Mouse (Mus musculus) forebrain, postnatal 0 days (tissue): ENCODE measurements at regions not wholly inside any gene's neighbourhood (a gene's known extent, or its start where the extent isn't known, plus 50 kb on each side); places are given as distances from the start of the nearest gene placed in this dataset.
"Not testable (repeated sequence)": the region's sequence is repeated elsewhere in the genome, so short reads cannot be mapped to it uniquely, and the experiment has no call there.

ENCODE experiments used
- ATAC-seq: fragments of 200-750 bp; cut with Nextera tagmentation; 2 replicates; pipeline ENCODE4 v1.8.0; 2017; ENCODE audit warnings: mild to moderate bottlenecking, moderate library complexity
- DNase-seq: peaks from one replicate; pipeline ENCODE4 v3.0.0-alpha.2; 2015
- H3K27ac ChIP-seq: fragments of 300-500 bp; sonication (generic); 2 replicates; pipeline ENCODE4 v1.5.1; 2014; ENCODE audit warnings: low read depth, mild to moderate bottlenecking, antibody characterized with exemption, low read length, moderate library complexity, mixed read lengths
- H3K27me3 ChIP-seq: fragments of 300-500 bp; sonication (generic); 2 replicates; pipeline ENCODE4 v1.6.1; 2014; ENCODE audit warnings: mild to moderate bottlenecking, low read length, mixed read lengths; ENCODE audit not compliant: insufficient read depth
- H3K36me3 ChIP-seq: fragments of 300-500 bp; sonication (generic); 2 replicates; pipeline ENCODE4 v1.6.1; 2014; ENCODE audit warnings: mild to moderate bottlenecking, moderate library complexity; ENCODE audit not compliant: insufficient read depth
- H3K4me1 ChIP-seq: fragments of 300-500 bp; sonication (generic); 2 replicates; pipeline ENCODE4 v1.6.1; 2014; ENCODE audit warnings: antibody characterized with exemption; ENCODE audit not compliant: insufficient read depth
- H3K4me2 ChIP-seq: fragments of 300-500 bp; sonication (generic); 2 replicates; pipeline ENCODE4 v1.6.1; 2014; ENCODE audit warnings: low read depth, mild to moderate bottlenecking, moderate library complexity
- H3K4me3 ChIP-seq: fragments of 300-500 bp; sonication (generic); 2 replicates; pipeline ENCODE4 v1.5.1; 2014; ENCODE audit warnings: low read depth, low read length, mixed read lengths
- H3K9ac ChIP-seq: fragments of 300-500 bp; sonication (generic); 2 replicates; pipeline ENCODE4 v1.6.1; 2014; ENCODE audit warnings: mild to moderate bottlenecking
- H3K9me3 ChIP-seq: fragments of 300-500 bp; sonication (generic); 2 replicates; pipeline ENCODE4 v1.6.1; 2016; ENCODE audit warnings: low read length
- CTCF ChIP-seq: sonication (generic); IDR thresholded peaks from 2 replicates; pipeline ENCODE4 v1.5.1; 2016; ENCODE audit warnings: antibody characterized with exemption, control low read depth, low read depth
- WGBS: fragments of 180-500 bp; shearing (Covaris S2); extraction: QIAGEN DNeasy Blood & Tissue Kit; methylation state at CpG from one replicate; pipeline ENCODE4 v1.1.7; 2014; 5-methylcytosine and 5-hydroxymethylcytosine counted together

DNA sequence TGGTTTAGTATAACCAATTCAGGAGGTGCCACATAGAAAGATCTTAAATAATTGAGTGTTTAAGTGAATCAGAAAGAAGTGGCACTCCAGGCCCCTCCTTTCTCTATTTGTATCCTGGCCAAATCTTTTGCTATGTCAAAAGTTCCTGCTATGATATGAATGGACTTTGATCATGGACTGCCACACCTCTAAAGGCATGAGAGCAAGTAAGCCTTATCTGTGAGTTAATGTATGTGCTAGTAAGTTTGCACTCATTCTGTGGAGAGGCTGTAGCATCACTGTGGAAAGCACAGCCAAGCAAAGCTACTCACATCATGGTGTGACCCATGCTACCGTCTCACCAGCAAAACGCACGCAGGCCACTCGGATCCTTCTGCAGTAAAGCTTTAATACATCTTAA is 140.2 kb downstream of the Jrkl start:
- ATAC-seq = no peak
- WGBS = 96% methylated on average over 4 of the region's 4 CpGs
- H3K9me3 ChIP-seq = no peaks in the 10 kb centered on the region
- no peak overlapping the region for H3K27ac ChIP-seq
- no peaks in the 10 kb centered on the region for H3K4me1 ChIP-seq
- H3K4me2 ChIP-seq = no peak overlapping the region
- H3K4me3 ChIP-seq = no peak overlapping the region
- no peak overlapping the region for H3K9ac ChIP-seq
- no peak for TF ChIP-seq CTCF
- no peaks in the 10 kb centered on the region for H3K36me3 ChIP-seq
- no peak for DNase-seq
- H3K27me3 ChIP-seq = no peaks in the 10 kb centered on the region

DNA sequence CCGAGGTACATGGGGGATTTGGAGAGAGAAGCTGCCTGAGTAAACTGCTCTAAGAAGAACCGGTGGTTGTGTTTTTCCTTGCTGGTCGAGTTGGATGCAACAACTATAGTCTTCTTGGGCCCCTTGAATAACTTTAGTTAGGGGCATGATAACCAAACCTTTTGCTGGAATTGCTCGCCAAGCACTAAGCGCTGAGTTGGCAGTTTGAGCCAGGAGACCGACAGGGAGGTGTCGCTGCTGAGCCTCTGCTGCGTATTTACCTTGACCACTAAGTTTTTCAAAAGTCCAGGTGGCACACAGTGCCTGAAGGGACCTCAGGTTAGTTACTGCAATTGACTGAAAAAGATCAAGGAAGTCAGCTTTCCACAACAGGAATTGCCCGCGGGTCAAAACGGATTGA is 162.0 kb downstream of the Jrkl start:
- ATAC-seq (no peak), DNase-seq (no peak)
- H3K27me3 ChIP-seq = no peaks in the 10 kb centered on the region
- no peak overlapping the region for H3K9ac ChIP-seq
- H3K9me3 ChIP-seq = no peaks in the 10 kb centered on the region
- H3K4me3 ChIP-seq = no peak overlapping the region
- H3K4me1 ChIP-seq = no peaks in the 10 kb centered on the region
- WGBS = 89% methylated on average over 11 of the region's 11 CpGs
- no peak overlapping the region for H3K27ac ChIP-seq
- TF ChIP-seq CTCF = no peak
- no peaks in the 10 kb centered on the region for H3K36me3 ChIP-seq
- no peak overlapping the region for H3K4me2 ChIP-seq

DNA sequence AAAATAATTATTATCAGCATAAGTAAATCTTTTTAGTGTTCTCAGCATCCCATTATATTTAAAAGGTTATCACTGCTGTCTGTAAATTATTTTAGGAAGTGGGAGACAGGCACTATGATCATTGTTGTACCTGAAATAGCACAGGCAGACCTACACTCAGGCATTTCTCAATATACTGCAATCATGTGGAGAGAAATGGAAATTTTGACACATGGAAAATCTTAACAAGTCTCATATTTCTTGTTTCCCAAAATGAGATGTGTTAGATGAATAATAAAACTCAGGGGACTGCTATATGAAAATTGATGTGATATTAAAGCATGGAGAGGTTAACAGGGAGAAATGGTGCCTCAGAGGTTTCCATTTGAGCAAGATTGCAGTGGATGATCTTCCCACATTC is 196.6 kb downstream of the Jrkl start:
- H3K4me1 ChIP-seq = no peaks in the 10 kb centered on the region
- DNase-seq (no peak), ATAC-seq (no peak)
- no peaks in the 10 kb centered on the region for H3K27me3 ChIP-seq
- H3K9ac ChIP-seq = no peak overlapping the region
- H3K4me3 ChIP-seq = no peak overlapping the region
- no peaks in the 10 kb centered on the region for H3K9me3 ChIP-seq
- no peak overlapping the region for H3K27ac ChIP-seq
- TF ChIP-seq CTCF = no peak
- H3K36me3 ChIP-seq = no peaks in the 10 kb centered on the region
- no peak overlapping the region for H3K4me2 ChIP-seq

DNA sequence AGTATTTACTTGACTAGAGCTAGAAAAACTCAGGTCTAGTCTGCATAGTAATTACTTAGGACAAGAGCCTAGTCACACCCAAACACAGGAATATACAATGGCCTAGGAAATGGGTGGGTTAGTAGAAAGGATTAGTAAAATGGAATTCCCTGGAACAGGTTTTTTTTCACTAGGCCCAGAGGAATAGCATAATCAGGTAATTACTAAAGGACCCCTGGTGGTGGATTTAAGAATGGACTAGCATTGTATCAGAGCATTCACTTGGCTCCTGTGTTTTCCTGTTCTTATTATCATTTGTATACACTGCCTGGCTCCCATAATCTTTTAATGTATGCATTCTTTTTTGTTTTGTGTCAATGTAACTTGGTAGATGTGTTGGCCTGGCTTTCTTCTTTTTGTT is 226.6 kb downstream of the Jrkl start:
- no peak overlapping the region for H3K4me3 ChIP-seq
- H3K4me1 ChIP-seq = no peaks in the 10 kb centered on the region
- H3K9ac ChIP-seq = no peak overlapping the region
- no peaks in the 10 kb centered on the region for H3K27me3 ChIP-seq
- no peak overlapping the region for H3K4me2 ChIP-seq
- no peak overlapping the region for H3K27ac ChIP-seq
- DNase-seq (peak; percentile 0), ATAC-seq (no peak)
- H3K9me3 ChIP-seq = no peaks in the 10 kb centered on the region
- no peak for TF ChIP-seq CTCF
- no peaks in the 10 kb centered on the region for H3K36me3 ChIP-seq

DNA sequence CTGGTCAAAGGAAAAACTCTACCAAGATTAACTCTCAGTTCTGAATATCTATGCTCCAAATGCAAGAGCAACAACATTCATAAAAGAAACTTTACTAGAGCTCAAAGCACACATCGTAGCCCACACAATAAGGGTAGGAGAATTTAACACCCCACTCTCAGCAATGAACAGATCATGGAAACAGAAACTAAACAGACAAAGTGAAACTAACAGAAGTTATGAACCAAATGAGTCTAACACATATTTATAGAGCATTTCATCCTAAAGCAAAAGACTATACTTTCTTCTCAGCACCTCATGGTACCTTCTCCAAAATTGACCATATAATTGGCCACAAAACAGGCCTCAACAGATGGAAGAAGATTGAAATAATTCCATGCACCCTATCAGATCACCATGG is 262.4 kb downstream of the Jrkl start:
- not testable (repeated sequence) for ATAC-seq, H3K9me3 ChIP-seq, H3K4me2 ChIP-seq, H3K27ac ChIP-seq, H3K9ac ChIP-seq, H3K36me3 ChIP-seq, H3K4me3 ChIP-seq, DNase-seq, H3K27me3 ChIP-seq, H3K4me1 ChIP-seq
- 92% methylated on average over 1 of the region's 1 CpGs for WGBS

DNA sequence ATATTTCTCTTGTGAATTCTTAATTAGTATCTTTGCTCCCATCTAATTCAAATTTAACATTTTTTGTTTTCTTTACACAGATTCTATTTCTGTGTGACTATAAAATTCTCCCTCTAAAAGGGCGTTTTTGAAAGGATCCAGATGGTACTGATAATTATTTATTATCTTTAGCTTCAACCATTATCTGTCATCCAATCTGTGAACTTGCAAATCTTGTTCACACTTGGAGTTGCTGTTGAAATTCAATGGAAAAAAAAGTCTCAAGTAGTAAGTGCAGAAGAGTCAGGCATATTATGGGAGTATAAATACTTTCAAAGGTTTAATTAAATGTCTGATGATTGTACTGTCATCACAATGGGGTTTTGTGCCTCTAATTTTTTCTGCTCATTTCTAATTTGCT is 272.6 kb downstream of the Jrkl start:
- no peak for TF ChIP-seq CTCF
- no peak overlapping the region for H3K9ac ChIP-seq
- DNase-seq (no peak), ATAC-seq (peak; percentile 38; the same call in 1 of the 2 replicates)
- H3K4me1 ChIP-seq = no peaks in the 10 kb centered on the region
- no peaks in the 10 kb centered on the region for H3K36me3 ChIP-seq
- 30% methylated on average over 1 of the region's 1 CpGs for WGBS
- no peak overlapping the region for H3K4me3 ChIP-seq
- no peak overlapping the region for H3K27ac ChIP-seq
- no peaks in the 10 kb centered on the region for H3K27me3 ChIP-seq
- H3K9me3 ChIP-seq = no peaks in the 10 kb centered on the region
- H3K4me2 ChIP-seq = no peak overlapping the region

DNA sequence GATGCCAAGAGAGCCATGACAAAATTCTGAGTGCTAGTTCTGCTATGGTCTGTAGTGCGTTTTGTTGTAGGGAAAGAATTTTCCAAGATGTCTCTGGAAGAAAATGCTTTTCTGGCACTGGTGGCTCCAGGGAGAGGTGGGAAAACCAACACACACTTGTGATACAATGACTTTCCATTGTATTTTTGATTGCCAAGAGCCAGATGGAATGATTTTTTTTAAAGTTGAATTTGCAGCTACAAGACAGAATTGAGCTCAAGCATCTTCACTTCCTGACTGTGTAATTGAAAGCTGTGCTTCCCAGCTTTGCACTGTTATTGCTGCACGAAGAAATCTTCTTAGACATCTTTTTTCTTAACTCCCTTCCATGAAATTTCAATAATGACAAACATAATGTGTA is 285.3 kb downstream of the Jrkl start:
- ATAC-seq (peak; percentile 79), DNase-seq (peak; percentile 55)
- Histone ChIP-seq H3K27me3 (no peaks in the 10 kb centered on the region), H3K4me2 (no peak overlapping the region), H3K9ac (no peak overlapping the region), H3K4me3 (no peak overlapping the region), H3K27ac (no peak overlapping the region), H3K4me1 (no peaks in the 10 kb centered on the region), H3K9me3 (no peaks in the 10 kb centered on the region), H3K36me3 (no peaks in the 10 kb centered on the region)
- 59% methylated on average over 2 of the region's 2 CpGs for WGBS
- TF ChIP-seq CTCF = no peak

DNA sequence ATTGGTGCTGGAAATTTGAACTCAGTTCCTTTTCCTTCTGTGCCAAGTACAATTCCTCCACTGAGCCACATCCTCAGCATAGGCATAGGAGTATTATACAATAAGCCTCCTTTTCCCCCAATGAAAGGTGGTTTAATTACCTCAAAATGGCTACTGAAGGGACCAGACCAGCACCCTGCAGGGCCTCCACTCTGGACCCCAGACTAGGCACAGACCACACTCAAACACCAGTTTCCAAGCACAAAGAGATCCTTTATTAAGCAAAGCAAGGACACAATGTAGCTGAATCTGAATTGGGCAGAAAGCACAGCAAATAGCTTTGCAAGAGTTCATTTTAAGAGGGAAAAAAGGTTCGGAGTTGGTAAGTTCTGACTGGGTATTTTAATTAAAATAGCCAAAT is 299.5 kb downstream of the Jrkl start:
- no peak overlapping the region for H3K27ac ChIP-seq
- no peak overlapping the region for H3K4me2 ChIP-seq
- no peaks in the 10 kb centered on the region for H3K9me3 ChIP-seq
- no peaks in the 10 kb centered on the region for H3K36me3 ChIP-seq
- ATAC-seq (no peak), DNase-seq (no peak)
- H3K9ac ChIP-seq = no peak overlapping the region
- H3K4me1 ChIP-seq = no peaks in the 10 kb centered on the region
- no peaks in the 10 kb centered on the region for H3K27me3 ChIP-seq
- no peak overlapping the region for H3K4me3 ChIP-seq
- TF ChIP-seq CTCF = no peak
- 21% methylated on average over 1 of the region's 1 CpGs for WGBS
